Mouse (Mus musculus): ENCODE measurements around the gene Trim71.

The Trim71 gene

GRCm38 (mm10) chr9:114484771-114485170, 79.4 kb downstream of the Trim71 start:
- DNase-seq (ENCODE audit: low spot score in 2 of 2), result no peak

GRCm38 (mm10) chr9:114480940-114481339, 83.2 kb downstream of the Trim71 start:
- no peak for DNase-seq (ENCODE audit: low spot score in 2 of 2)

DNA sequence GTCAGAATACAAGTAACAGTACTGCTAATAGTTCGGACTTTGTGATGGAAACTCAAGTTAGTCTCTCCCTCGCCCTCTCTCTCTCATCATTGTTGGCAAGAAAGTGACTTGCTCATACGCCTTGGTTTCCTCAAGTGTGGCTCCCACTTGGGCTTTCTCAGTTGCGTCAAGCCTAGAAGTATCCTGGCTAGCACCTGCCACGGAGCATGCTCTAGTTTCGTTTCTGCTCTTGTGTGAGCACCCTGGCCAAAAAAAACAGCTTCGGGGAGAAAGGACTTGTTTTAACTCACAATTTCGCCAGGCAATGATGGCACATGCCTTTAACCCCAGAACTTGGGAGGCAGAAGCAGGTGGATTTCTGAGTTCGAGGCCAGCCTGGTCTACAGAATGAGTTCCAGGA, 87.2 kb downstream of the Trim71 start:
- no peak for DNase-seq (ENCODE audit: low spot score in 2 of 2)

DNA sequence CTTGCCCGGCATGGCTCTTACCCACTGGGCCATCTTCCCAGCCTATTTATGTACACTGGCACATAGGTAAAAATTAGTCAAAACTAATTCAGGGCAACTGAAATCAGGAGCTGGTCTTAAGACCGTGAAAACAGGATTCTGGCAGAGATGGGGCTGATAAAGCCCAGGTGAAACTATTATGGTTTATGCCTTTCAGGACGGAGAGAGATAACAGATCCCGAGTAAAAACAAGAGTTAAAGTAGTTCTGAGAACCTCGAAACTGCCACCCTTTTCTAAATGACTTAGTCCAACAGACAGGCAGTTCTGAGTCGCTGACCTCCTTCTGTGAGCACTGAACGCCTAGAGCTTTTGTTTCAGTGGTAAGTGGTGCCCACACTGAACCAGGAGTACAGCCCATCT, 92.3 kb downstream of the Trim71 start:
- no peak for DNase-seq (ENCODE audit: low spot score in 2 of 2)

DNA sequence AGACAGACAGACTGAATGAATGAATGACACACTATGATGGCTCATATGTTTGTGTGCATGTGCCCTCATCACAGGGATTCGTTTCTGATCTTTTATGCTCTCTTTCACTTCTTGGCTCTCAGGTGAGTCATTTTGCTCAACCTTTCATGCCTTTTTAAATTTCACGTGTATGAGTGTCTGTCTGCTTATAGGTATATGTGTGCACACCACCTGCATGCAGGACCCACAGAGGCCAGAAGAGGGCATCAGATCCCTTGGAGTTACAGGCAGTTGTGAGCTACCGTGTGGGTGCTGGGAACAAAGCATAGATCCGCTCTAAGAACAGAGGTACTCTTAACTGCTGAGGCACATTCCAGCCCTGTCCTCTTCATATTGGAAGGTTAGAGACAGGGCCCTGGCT, 95.5 kb downstream of the Trim71 start:
- no peak for DNase-seq (ENCODE audit: low spot score in 2 of 2)

- DNase-seq (ENCODE audit: low spot score in 2 of 2), result no peak
Observed at GRCm38 (mm10) chr9:114468217-114468616, 96.0 kb downstream of the Trim71 start.

- no peak for DNase-seq (ENCODE audit: low spot score in 2 of 2)
Observed at GRCm38 (mm10) chr9:114466871-114467270, 97.3 kb downstream of the Trim71 start.

DNA sequence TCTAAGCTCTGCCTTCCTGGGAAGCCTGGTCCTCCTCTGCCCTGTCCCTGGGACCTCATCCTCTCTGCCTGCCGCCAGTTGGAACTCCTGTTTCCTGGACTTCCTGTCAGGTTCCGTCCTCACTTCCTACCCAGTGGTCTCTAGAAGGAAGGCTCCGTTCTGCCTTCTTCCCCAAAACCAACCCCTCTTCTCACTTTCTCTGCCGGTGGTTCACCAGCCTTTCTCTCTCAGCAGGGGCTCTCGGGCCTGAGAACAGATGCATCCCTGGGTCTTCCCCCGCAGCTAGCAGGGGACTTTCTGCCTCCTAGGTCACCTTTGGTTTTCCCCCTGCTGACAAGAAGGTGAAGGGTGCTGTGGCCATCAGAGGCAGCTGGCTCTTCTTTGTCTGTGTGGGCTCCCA, 98.7 kb downstream of the Trim71 start:
- no peak for DNase-seq (ENCODE audit: low spot score in 2 of 2)

GRCm38 (mm10) chr9:114462569-114462968, 101.6 kb downstream of the Trim71 start:
- no peak for DNase-seq (ENCODE audit: low spot score in 2 of 2)

- DNase-seq (ENCODE audit: low spot score in 2 of 2), result no peak
Observed at GRCm38 (mm10) chr9:114458436-114458835, 105.7 kb downstream of the Trim71 start.

Data from spleen, postnatal 4 days (tissue).